Mouse (Mus musculus): ENCODE measurements around the gene H1f0.

DNA sequence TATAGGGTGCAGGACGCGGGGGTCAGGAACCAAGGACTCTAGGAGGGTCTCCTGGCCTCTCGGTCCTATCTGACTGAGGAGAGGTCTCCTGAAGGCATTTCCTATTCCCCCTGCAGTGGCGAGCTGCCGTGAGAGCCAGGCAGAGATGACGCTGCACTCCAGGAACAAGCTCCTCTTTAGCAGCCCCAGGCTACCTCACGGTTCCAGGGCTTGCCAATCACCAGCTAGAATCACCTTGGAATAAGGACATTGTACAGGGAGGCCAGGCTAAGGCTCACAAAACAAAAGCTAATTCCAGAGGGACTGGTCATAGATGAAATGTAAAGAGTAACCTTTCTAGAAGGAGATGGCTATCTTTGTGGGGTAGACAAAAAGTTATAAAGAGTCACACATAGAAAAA, 28.4 kb downstream of the H1f0 start:
- TF ChIP-seq CTCF (IDR thresholded peaks at IDR 0.05; ENCODE audit: insufficient read depth, low read depth, low read length), result no peak
- no peak for TF ChIP-seq POLR2A (IDR thresholded peaks at IDR 0.05; ENCODE audit: insufficient read depth, low read depth, low read length)

Data from olfactory bulb, adult 2 months (tissue).